Mouse (Mus musculus) forebrain, embryonic 16.5 days (tissue): ENCODE measurements around the gene Accs. TPM values are rescaled to one million over a fixed set of nuclear protein-coding genes. Genes with fewer than 3 reads are reported as not detected.

Source experiments
- ATAC-seq: fragments of 200-750 bp; cut with Nextera tagmentation; 2 replicates; pipeline ENCODE4 v1.8.0; 2017; ENCODE audit warnings: mild to moderate bottlenecking, moderate library complexity
- H3K27ac ChIP-seq: fragments of 300-500 bp; sonication (generic); 2 replicates; pipeline ENCODE4 v1.5.1; 2014; ENCODE audit warnings: low read length, control low read depth
- H3K27me3 ChIP-seq: fragments of 300-500 bp; sonication (generic); replicated peaks from 2 replicates; pipeline ENCODE4 v1.6.1; 2014; ENCODE audit warnings: low read length; ENCODE audit not compliant: control insufficient read depth, insufficient read depth
- H3K36me3 ChIP-seq: fragments of 300-500 bp; sonication (generic); 2 replicates; pipeline ENCODE4 v1.6.1; 2014; ENCODE audit not compliant: control insufficient read depth, insufficient read depth
- H3K4me1 ChIP-seq: fragments of 300-500 bp; sonication (generic); replicated peaks from 2 replicates; pipeline ENCODE4 v1.6.1; 2014; ENCODE audit warnings: low read length; ENCODE audit not compliant: control insufficient read depth, insufficient read depth
- H3K4me2 ChIP-seq: fragments of 300-500 bp; sonication (generic); 2 replicates; pipeline ENCODE4 v1.6.1; 2014; ENCODE audit warnings: mild to moderate bottlenecking, low read length, control low read depth
- H3K4me3 ChIP-seq: fragments of 300-500 bp; sonication (generic); replicated peaks from 2 replicates; pipeline ENCODE4 v1.5.1; 2014; ENCODE audit warnings: mild to moderate bottlenecking, low read length, control low read depth
- H3K9ac ChIP-seq: fragments of 300-500 bp; sonication (generic); replicated peaks from 2 replicates; pipeline ENCODE4 v1.6.1; 2014; ENCODE audit warnings: low read depth, low read length, control low read depth
- H3K9me3 ChIP-seq: fragments of 300-500 bp; sonication (generic); 2 replicates; pipeline ENCODE4 v1.6.1; 2016; ENCODE audit warnings: low read length; ENCODE audit not compliant: control insufficient read depth
- WGBS: fragments of 180-500 bp; shearing (Covaris S2); extraction: QIAGEN DNeasy Blood & Tissue Kit; methylation state at CpG from one replicate; pipeline ENCODE4 v1.1.7; 2014; 5-methylcytosine and 5-hydroxymethylcytosine counted together
- polyA plus RNA-seq: library from polyadenylated mRNA; unstranded; fragments of >200 nt; fragmentation: Nextera tagmentation; extraction: Ambion mirVana; gene quantifications from 2 replicates; pipeline ENCODE4 v1.2.1, GENCODE M21; 2015

Gene Accs
- polyA plus RNA-seq, 1 experiment from 2014 or later: 7.2 TPM

GRCm38 (mm10) chr2:93869107-93869600 lies 19.4 kb upstream of the Accs start, which contains the start of gene Accsl:
TSS of gene Accsl (minus strand) at chr2:93869157.
- Histone ChIP-seq H3K4me2 (no peak within 1 kb of the TSS), H3K27me3 (no peaks in the 10 kb centered on the region), H3K9ac (no peak within 1 kb of the TSS), H3K4me3 (no peak within 1 kb of the TSS), H3K27ac (no peak within 1 kb of the TSS), H3K36me3 (no peaks in the 10 kb centered on the region), H3K9me3 (no peaks in the 10 kb centered on the region), H3K4me1 (peaks cover 8% of the 10 kb centered on the region)
- 52% methylated on average over 7 of the region's 7 CpGs for WGBS
- no peak for ATAC-seq

- Histone ChIP-seq H3K9ac (no peak overlapping the region), H3K4me3 (no peak overlapping the region), H3K9me3 (no peaks in the 10 kb centered on the region), H3K4me2 (no peak overlapping the region), H3K4me1 (peaks cover 3% of the 10 kb centered on the region), H3K27me3 (no peaks in the 10 kb centered on the region), H3K27ac (no peak overlapping the region), H3K36me3 (no peaks in the 10 kb centered on the region)
- ATAC-seq: no peak
- WGBS: 88% methylated on average over 11 of the region's 11 CpGs
Measured at GRCm38 (mm10) chr2:93868566-93868965, 18.8 kb upstream of the Accs start.

GRCm38 (mm10) chr2:93863229-93863628 lies 13.5 kb upstream of the Accs start:
- WGBS: 48% methylated on average over 4 of the region's 4 CpGs
- Histone ChIP-seq H3K9me3 (no peaks in the 10 kb centered on the region), H3K4me1 (no peaks in the 10 kb centered on the region), H3K4me3 (no peak overlapping the region), H3K27ac (no peak overlapping the region), H3K36me3 (no peaks in the 10 kb centered on the region), H3K4me2 (no peak overlapping the region), H3K27me3 (no peaks in the 10 kb centered on the region), H3K9ac (no peak overlapping the region)
- ATAC-seq: no peak

- Histone ChIP-seq H3K27me3 (no peaks in the 10 kb centered on the region), H3K9ac (no peak overlapping the region), H3K36me3 (no peaks in the 10 kb centered on the region), H3K4me2 (no peak overlapping the region), H3K27ac (no peak overlapping the region), H3K9me3 (no peaks in the 10 kb centered on the region), H3K4me1 (no peaks in the 10 kb centered on the region), H3K4me3 (no peak overlapping the region)
- WGBS: 75% methylated on average over 12 of the region's 12 CpGs
- no peak for ATAC-seq
Measured at GRCm38 (mm10) chr2:93858845-93859244, 9.1 kb upstream of the Accs start.

- no peak overlapping the region for H3K4me2 ChIP-seq
- H3K36me3 ChIP-seq: no peaks in the 10 kb centered on the region
- H3K27ac ChIP-seq: no peak overlapping the region
- H3K9ac ChIP-seq: no peak overlapping the region
- WGBS: 96% methylated on average over 1 of the region's 1 CpGs
- peaks cover 12% of the 10 kb centered on the region for H3K4me1 ChIP-seq
- no peak for ATAC-seq
- H3K9me3 ChIP-seq: no peaks in the 10 kb centered on the region
- H3K27me3 ChIP-seq: no peaks in the 10 kb centered on the region
- no peak overlapping the region for H3K4me3 ChIP-seq
Measured at GRCm38 (mm10) chr2:93851303-93851702, 1.6 kb upstream of the Accs start.

GRCm38 (mm10) chr2:93850317-93850944 lies 688 bp upstream of the Accs start:
- no peak for ATAC-seq
- Histone ChIP-seq H3K36me3 (no peaks in the 10 kb centered on the region), H3K27ac (no peak overlapping the region), H3K4me2 (peak overlapping the region; percentile 86), H3K9me3 (no peaks in the 10 kb centered on the region), H3K9ac (no peak overlapping the region), H3K27me3 (no peaks in the 10 kb centered on the region), H3K4me3 (no peak overlapping the region; the same call in none of the 2 replicates), H3K4me1 (peaks cover 12% of the 10 kb centered on the region)
- WGBS: 49% methylated on average over 13 of the region's 13 CpGs

GRCm38 (mm10) chr2:93841349-93841748 lies 8.4 kb downstream of the Accs start:
- Histone ChIP-seq H3K27ac (no peak overlapping the region), H3K27me3 (no peaks in the 10 kb centered on the region), H3K9ac (no peak overlapping the region), H3K36me3 (peaks cover 18% of the 10 kb centered on the region), H3K9me3 (peaks cover 3% of the 10 kb centered on the region; the same call in 1 of the 2 replicates), H3K4me3 (no peak overlapping the region), H3K4me1 (no peaks in the 10 kb centered on the region), H3K4me2 (no peak overlapping the region)
- no peak for ATAC-seq
- 100% methylated on average over 3 of the region's 3 CpGs for WGBS

- Histone ChIP-seq H3K4me3 (no peak overlapping the region), H3K9me3 (peaks cover 3% of the 10 kb centered on the region; the same call in 1 of the 2 replicates), H3K36me3 (peaks cover 18% of the 10 kb centered on the region), H3K27ac (no peak overlapping the region), H3K4me2 (no peak overlapping the region), H3K4me1 (no peaks in the 10 kb centered on the region), H3K27me3 (no peaks in the 10 kb centered on the region), H3K9ac (no peak overlapping the region)
- ATAC-seq: no peak
- WGBS: 68% methylated on average over 6 of the region's 6 CpGs
Measured at GRCm38 (mm10) chr2:93840109-93840508, 9.6 kb downstream of the Accs start.

- Histone ChIP-seq H3K27ac (no peak overlapping the region), H3K9me3 (peaks cover 3% of the 10 kb centered on the region; the same call in 1 of the 2 replicates), H3K4me3 (no peak overlapping the region), H3K36me3 (peaks cover 15% of the 10 kb centered on the region), H3K4me1 (no peaks in the 10 kb centered on the region), H3K4me2 (no peak overlapping the region), H3K9ac (no peak overlapping the region), H3K27me3 (no peaks in the 10 kb centered on the region)
- WGBS: 92% methylated on average over 4 of the region's 4 CpGs
- no peak for ATAC-seq
Measured at GRCm38 (mm10) chr2:93838931-93839330, 10.8 kb downstream of the Accs start.
